Mouse (Mus musculus): ENCODE results near the gene Chaf1a.

Chaf1a gene

DNA sequence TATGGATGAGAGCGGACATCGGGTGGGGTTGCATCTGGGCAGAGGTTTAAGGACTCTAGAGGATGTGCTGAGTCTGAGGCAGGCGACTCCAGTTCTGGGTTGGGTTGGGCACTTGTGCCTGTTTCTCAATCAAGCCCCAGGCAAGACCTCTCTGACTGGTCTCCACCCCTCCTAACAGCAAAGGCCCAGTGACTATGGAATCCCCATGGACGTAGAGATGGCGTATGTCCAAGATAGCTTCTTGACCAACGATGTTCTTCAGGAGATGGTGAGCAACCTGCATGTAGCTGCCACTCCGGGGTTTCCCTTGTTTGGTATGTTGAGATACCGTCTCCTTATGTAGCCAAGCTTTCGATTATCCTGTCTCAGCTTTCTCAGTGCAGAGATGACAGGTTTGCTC, 24.9 kb upstream of the Chaf1a start:
- no peak for TF ChIP-seq GATA4 (IDR thresholded peaks at IDR 0.05; ENCODE audit: insufficient replicate concordance, low read length)

DNA sequence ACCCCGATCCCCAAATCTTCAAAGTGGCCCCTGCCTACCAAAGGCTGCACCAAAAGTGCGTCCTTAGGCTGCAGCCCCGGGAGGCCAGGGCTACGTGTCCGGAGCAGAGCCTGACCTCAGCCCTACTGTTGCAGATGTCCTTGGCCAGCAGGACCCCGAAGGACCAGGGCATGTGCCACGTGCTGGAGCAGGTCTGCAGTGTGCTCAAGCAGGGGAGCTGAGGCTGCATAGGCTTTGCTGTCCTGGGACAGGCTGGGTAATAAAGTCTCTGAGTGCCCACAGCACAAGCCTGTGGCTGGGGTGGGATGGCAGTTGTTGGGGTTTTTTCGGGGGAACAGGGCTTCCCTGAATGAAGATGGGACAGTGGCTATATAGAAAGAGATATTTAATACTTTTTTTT, 23.9 kb upstream of the Chaf1a start:
- no peak for TF ChIP-seq GATA4 (IDR thresholded peaks at IDR 0.05; ENCODE audit: insufficient replicate concordance, low read length)

GRCm38 (mm10) chr17:56016793-56017785, 23.1 kb upstream of the Chaf1a start:
- no peak for TF ChIP-seq GATA4 (IDR thresholded peaks at IDR 0.05; ENCODE audit: insufficient replicate concordance, low read length)

GRCm38 (mm10) chr17:56017848-56018247, 22.4 kb upstream of the Chaf1a start:
- no peak for TF ChIP-seq GATA4 (IDR thresholded peaks at IDR 0.05; ENCODE audit: insufficient replicate concordance, low read length)

DNA sequence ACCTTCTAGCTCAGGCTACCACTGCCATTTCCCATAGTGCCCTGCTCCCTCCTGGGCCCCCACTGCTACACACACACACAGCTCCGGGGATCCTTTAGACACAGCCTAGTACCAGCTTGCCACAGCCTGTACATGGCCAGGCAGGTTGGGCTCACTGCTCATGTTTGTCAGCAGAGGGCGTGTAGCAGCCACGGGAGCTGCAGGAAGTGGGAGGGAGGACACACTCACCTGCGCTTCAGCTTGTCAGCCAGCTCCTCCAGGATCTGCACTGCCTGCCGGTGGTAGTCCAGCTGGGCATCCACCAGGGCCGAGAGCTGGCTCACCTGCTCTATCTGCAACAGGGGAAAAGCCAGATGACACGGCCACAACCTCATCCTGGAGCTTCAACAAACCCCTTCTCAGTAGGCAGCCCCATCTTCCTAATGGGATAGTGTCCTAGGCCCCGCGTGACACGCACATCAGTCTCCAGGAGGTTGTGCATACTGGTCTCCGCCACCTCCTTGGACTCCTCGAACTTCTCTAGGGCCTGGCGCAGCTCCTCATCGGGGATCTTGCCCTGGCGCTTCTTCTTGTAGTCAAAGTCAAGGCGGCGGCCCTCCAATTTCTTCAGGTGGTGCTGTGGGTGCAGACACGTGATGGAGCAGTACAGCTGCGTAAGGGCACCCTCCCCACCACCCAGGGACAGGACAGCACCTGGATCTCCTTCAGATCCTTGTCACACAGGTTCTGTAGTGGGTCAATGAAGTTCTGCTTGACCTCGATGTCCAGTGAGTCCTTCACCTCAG, 21.7 kb upstream of the Chaf1a start:
- no peak for TF ChIP-seq GATA4 (IDR thresholded peaks at IDR 0.05; ENCODE audit: insufficient replicate concordance, low read length)

DNA sequence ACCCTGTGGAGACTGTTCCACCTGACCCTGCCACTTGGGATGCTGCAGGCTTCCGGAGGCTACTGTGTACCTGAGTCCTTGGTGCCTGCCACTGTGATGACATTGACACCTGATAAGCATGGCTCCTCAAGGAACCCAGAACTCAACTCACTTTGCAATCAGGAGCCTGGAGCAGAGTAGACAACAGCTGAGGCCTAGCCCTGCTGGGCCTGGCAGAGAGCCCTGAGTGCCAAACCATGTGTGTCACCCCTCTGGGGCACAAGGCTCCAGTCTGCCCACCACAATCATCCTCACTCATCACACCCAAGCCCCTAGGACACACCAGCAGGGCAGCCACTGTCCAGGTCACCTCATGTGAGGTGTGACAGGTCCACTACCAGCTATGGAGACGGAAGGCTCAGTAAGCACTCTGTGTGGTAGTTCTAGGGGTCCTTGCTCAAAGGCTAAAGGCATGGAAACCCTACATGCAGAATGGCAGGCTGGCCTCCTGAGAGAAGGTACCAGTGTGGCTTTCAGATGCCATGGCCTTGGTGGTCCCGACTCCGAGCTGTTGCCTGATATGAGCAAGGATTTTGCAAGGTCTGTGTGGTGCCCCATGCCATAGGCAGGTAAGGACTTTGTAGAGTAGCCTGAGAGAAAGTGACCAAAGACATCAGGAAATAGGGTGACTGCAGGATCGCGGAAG, 19.7 kb upstream of the Chaf1a start:
- TF ChIP-seq GATA4 (IDR thresholded peaks at IDR 0.05; ENCODE audit: insufficient replicate concordance, low read length): no peak

- no peak for TF ChIP-seq GATA4 (IDR thresholded peaks at IDR 0.05; ENCODE audit: insufficient replicate concordance, low read length)
These were observed 18.9 kb upstream of the Chaf1a start for GRCm38 (mm10) chr17:56021161-56021910.

- no peak for TF ChIP-seq GATA4 (IDR thresholded peaks at IDR 0.05; ENCODE audit: insufficient replicate concordance, low read length)
These were observed 17.9 kb upstream of the Chaf1a start for GRCm38 (mm10) chr17:56022131-56022988.

- no peak for TF ChIP-seq GATA4 (IDR thresholded peaks at IDR 0.05; ENCODE audit: insufficient replicate concordance, low read length)
These were observed 17.3 kb upstream of the Chaf1a start for GRCm38 (mm10) chr17:56022989-56023290.

- TF ChIP-seq GATA4 (IDR thresholded peaks at IDR 0.05; ENCODE audit: insufficient replicate concordance, low read length): no peak
These were observed 16.9 kb upstream of the Chaf1a start for GRCm38 (mm10) chr17:56023386-56023785.

GRCm38 (mm10) chr17:56024476-56024875, 15.8 kb upstream of the Chaf1a start:
- no peak for TF ChIP-seq GATA4 (IDR thresholded peaks at IDR 0.05; ENCODE audit: insufficient replicate concordance, low read length)

- no peak for TF ChIP-seq GATA4 (IDR thresholded peaks at IDR 0.05; ENCODE audit: insufficient replicate concordance, low read length)
These were observed 15.3 kb upstream of the Chaf1a start for GRCm38 (mm10) chr17:56024931-56025330.

DNA sequence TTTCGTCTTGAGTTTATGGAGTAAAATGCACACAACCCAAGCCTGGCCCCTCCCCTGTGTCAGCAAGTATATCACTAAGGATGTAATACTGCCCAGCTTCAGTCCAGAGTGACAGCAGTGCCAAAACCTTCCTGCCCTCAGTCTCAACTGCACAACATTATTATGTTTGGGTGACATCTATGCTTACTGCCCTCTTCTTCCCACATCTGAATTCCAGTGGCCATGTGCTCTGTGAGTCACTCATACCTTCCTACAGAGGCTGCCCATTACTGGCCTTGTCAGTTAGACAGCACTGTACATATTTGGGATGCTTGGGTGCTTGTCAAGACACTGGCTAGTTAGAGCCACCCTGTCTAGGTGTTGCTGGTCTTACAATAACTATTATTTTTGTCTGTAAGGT, 13.9 kb upstream of the Chaf1a start:
- no peak for TF ChIP-seq GATA4 (IDR thresholded peaks at IDR 0.05; ENCODE audit: insufficient replicate concordance, low read length)

- no peak for TF ChIP-seq GATA4 (IDR thresholded peaks at IDR 0.05; ENCODE audit: insufficient replicate concordance, low read length)
These were observed 13.4 kb upstream of the Chaf1a start for GRCm38 (mm10) chr17:56026881-56027280.

All from liver, adult (tissue).